Mouse (Mus musculus) T-helper 1 cell (primary cell): ENCODE results near the gene Tbx6.
"Not testable (repeated sequence)": the region's sequence is repeated elsewhere in the genome, so short reads cannot be mapped to it uniquely, and the experiment has no call there.

ENCODE experiments used
- in situ Hi-C: fragments of 300-600 bp; cut with MboI, MseI; formaldehyde crosslinking; loops from one replicate; pipeline ENCODE4 v1.15.1; 2025; ENCODE audit warnings: high pct_unique_total_duplicates

The Tbx6 gene

DNA sequence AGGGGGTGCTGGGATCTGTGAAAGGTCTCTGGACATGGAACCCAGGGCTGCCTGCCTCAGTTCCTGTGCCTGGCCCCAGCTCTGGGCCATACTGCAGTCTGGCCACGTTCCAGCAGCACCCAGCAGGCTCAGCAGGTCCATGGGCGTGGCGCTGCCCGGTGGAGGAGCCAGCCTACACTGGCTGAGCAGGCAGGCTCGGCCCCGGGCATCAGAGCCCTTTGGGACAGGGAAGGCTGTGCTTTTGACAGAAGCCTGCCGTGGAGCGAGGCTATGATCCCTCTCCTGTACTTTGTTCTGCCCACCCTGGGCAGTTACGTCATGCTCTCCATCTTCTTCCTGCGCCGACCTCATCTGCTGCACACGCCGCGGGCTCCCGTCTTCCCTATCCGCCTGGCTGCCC lies 15.1 kb upstream of the Tbx6 start, which contains the start of gene Gdpd3:
Gdpd3 (plus strand) TSS at position 134 of the 400 bp plus-strand sequence.
- in situ Hi-C loops = no loop called here

DNA sequence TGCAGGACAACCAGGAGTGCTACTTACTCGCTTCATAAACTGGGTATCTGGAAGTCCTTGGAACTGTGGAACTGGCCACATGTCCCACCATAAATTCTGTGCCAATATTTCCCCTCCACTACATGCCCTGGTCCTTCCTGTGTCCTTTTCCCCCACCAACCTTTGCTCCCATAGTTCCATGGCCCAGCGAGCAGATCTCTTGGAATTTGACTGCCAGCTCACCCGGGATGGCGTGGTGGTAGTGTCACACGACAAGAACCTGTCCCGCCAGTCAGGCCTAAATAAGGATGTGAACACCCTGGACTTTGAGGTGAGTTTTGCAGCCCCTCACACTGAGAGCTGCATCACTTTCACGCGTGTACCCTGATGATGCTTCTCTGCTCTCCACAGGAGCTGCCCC lies 14.3 kb upstream of the Tbx6 start:
- in situ Hi-C loops = no loop called here

DNA sequence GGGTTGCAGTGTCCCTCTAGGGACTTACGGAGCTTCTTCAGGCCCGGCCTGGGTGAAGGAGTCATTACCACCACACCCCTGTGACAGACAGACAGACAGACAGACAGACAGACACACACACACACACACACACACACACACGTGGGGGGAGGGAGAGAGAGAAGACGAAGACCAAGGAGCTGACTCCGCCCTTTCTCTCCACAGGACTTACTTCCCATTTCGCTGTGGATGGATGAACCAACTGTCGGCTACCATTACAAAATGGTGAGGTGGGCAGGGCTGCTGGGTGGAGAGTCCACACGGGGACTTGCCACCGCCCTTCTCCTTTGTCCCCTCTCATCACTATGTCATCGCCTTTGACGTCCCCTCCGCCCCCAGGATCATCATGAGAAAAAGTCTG lies 10.5 kb upstream of the Tbx6 start:
- in situ Hi-C loops = no loop called here

DNA sequence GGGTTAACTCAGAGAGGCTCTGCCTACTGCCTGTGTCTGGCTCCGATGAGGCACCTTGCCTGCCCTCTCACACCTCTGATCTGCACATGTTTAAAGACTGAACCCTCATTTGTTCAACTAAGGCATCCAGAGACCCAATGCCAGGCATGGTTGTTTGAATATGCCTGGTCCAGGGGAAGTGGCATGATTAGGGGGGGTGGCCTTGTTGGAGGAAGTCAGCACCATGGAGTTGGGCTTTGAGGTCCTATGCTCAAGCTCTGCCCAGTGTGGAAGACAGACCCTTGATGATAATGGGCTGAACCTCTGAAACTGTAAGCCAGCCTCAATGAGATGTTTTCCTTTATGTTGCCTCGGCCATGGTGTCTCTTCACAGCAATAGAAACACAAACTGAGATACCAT lies 7.9 kb upstream of the Tbx6 start:
- in situ Hi-C loops = no loop called here

- in situ Hi-C loops = no loop called here
Measured at GRCm38 (mm10) chr7:126774463-126774862, 6.8 kb upstream of the Tbx6 start.

DNA sequence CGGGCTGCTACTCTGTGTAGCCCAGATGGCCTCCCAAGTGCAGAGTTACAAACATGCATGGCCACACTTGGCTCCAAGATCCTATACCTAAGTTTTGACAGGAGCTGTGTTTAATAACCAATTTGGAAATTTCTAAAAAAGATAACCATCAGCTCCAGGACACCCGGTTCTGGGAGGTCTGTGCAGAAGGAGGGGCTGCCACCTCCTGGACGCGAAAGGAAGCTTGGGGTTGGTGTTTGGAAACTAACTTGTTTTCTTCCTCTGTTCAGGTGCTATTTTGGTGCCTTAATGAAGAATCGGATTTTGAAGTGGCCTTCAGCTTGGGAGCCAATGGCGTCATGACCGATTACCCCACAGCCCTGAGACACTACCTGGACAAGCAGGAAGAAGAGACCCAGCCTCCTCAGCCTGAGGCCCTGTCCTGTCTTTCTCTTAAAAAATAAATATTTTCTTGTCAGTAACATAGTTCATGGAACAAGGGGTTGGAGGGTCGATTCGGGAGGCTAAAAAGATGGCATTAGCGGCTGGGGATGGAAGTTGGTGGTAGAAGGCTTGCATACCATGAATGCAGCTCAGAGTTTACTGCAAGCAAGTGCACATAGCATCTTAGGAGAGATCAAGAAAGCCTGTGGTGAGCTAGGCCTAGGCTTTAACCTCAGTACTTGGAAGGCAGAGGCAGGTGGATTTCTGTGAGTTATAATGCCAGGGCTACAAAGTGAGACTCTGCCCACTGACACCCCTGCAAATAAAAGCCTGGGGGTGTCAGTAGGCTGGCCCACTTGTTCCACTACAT lies 5.9 kb upstream of the Tbx6 start:
- in situ Hi-C loops = no loop called here

- in situ Hi-C loops = no loop called here
Measured at GRCm38 (mm10) chr7:126775978-126776234, 5.4 kb upstream of the Tbx6 start.

- in situ Hi-C loops = no loop called here
Measured at GRCm38 (mm10) chr7:126776598-126777057, 4.7 kb upstream of the Tbx6 start, which contains the start of gene Ypel3. Ypel3 (plus strand) TSS chr7:126776955.

DNA sequence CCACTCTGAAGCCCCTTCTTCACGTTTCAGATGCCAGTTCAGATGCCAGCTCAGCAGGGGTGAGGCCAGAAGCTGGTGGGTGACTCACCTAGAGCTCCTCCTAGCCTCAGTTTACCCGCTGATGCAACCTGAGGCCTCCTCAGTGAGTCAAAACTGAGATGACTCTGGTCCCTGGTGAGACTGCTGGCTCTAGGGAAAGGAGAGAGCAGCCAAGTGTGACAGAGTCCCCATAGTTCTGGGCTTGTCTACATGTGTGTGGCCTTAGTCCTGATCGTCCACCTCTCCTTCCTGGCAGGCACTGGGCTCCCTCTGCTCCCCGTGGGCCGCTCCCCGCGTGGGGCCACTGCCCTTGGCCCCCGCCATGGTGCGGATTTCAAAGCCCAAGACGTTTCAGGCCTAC lies 3.8 kb upstream of the Tbx6 start:
- in situ Hi-C loops = no loop called here

DNA sequence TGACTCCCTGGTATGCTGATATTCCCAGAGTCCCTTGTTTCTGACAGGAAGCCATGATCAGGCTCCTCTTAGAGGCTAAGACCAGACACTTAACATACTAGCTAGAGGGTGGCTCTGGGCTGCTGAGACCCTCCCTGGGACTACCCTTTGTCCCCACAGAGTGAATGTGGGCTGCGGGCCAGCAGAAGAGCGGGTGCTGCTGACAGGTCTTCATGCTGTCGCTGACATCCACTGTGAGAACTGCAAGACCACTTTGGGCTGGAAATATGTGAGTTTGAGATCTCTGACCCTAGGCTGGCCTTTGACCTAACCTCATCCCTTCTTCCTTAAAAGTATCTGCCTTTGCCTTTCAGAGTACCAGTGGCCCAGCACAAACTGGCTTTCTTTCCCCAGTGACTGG lies 3.1 kb upstream of the Tbx6 start:
- in situ Hi-C loops = no loop called here

DNA sequence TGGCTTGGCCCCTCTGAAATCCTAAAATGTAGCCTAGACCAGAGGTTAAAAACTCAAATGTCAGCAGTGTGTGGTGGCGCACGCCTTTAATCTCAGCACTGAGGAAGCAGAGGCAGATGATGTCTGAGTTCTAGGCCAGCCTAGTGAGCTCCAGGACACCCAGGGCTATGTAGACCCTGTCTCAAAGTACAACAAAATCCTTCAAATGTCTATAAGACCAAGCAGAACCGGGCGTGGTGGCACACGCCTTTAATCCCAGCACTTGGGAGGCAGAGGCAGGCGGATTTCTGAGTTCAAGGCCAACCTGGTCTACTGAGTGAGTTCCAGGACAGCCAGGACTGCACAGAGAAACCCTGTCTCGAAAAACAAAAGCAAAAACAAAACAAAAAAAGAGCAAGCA lies 2.2 kb upstream of the Tbx6 start:
- in situ Hi-C loops = not testable (repeated sequence)

- in situ Hi-C loops = no loop called here
Measured at GRCm38 (mm10) chr7:126779983-126780970, 1.0 kb upstream of the Tbx6 start.

GRCm38 (mm10) chr7:126781661-126782370 lies 533 bp downstream of the Tbx6 start:
- in situ Hi-C loops = no loop called here

GRCm38 (mm10) chr7:126782693-126783092 lies 1.4 kb downstream of the Tbx6 start:
- in situ Hi-C loops = no loop called here

DNA sequence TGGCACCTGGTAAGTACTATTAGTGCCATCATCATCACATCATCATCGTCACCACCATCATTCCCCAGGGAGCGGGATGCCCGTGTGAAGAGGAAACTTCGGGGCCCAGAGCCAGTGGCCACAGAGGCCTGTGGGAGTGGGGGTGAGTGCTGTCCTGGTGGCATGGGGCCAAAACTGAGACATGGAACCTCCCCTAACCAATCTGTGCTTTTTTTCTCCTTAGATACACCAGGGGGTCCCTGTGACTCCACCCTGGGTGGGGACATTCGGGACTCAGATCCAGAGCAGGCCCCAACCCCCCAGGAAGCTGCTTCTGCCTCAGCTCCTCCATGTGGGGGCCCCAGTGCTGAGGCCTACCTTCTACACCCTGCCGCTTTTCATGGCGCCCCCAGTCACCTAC lies 3.2 kb downstream of the Tbx6 start:
- in situ Hi-C loops = no loop called here

DNA sequence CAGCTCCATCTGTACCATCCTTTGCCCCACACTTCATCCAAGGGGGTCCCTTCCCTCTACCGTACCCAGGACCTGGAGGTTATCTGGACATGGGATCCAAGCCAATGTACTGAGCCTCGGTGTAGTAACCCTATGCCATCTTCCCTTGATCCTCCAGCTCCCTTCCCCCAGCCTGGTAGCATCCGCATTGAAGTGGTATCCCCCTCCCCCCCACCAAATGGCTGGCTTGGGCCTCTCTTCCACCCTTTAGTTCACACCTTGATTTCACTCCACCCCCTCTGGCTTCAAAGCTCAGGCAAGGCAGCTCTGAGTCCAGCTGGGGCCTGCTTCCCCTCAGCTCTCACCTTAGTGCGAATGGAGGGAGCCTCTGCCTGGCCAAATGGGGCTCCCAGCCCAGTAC lies 3.8 kb downstream of the Tbx6 start:
- in situ Hi-C loops = no loop called here

DNA sequence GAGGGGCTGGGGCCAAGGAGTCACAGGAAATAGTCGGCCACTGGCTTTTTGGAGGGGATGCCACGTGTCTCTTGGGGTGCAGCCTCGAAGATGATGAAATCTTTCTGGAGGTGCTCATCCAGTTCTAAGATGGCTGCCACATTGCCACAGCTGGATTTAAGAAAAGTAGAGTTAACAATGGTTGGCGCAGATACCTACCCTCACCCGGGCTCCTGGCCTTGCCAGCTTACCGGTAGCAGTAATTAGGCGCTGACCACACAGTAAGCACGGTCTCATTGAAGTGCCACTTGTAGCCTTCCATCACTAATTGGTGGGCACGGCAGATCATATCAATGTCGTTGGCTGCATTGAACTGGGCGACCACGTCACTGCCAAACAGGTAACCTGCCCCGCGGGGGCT lies 4.9 kb downstream of the Tbx6 start:
- in situ Hi-C loops = no loop called here

- in situ Hi-C loops = no loop called here
Measured at GRCm38 (mm10) chr7:126789141-126789540, 7.9 kb downstream of the Tbx6 start.

- in situ Hi-C loops = no loop called here
Measured at GRCm38 (mm10) chr7:126791851-126792720, 10.8 kb downstream of the Tbx6 start, which contains the start of gene Ppp4c. Ppp4c (minus strand) TSS chr7:126792496.

- in situ Hi-C loops = no loop called here
Measured at GRCm38 (mm10) chr7:126792721-126793443, 11.6 kb downstream of the Tbx6 start.
